Mouse (Mus musculus): ENCODE measurements around the gene Atad2b. TPM values are rescaled to one million over a fixed set of nuclear protein-coding genes. Genes with fewer than 3 reads are reported as not detected.

Gene Atad2b
- polyA plus RNA-seq, 1 experiment, result 25.5 TPM

DNA sequence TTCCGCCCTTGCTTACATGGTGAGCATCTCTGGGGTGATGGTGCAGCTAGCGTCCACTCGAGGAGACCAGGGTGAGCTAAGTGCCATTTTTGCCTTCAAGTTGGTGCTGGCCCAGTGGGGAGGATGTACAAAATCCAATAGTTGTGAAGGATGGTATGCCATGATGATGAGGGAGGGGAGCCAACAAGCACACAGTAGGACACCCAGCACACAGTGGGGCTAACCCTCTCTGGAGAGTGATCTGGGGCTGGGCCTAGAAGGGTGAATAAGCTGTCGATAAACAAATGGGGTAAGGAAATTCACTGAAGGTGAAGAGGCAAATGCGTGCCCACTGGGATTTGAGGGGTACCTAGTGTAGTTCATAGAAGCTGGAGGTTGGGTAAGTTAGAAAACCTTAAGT is 167.6 kb downstream of the Atad2b start:
- Histone ChIP-seq H3K36me3 (ENCODE audit: control insufficient read depth, insufficient read depth, low read length) (no peaks in the 10 kb centered on the region), H3K27me3 (ENCODE audit: control insufficient read depth, insufficient read depth, low read length) (no peaks in the 10 kb centered on the region), H3K4me3 (ENCODE audit: control insufficient read depth, insufficient read depth, low read length) (no peak overlapping the region), H3K27ac (ENCODE audit: control insufficient read depth, insufficient read depth, low read length) (no peak overlapping the region), H3K4me1 (replicated peaks; ENCODE audit: control insufficient read depth, insufficient read depth, low read length) (no peaks in the 10 kb centered on the region)
- DNase-seq, result no peak
- no peak for TF ChIP-seq CTCF (IDR thresholded peaks at IDR 0.05; ENCODE audit: borderline replicate concordance, control insufficient read depth, extremely low read depth, insufficient read depth, low read length, poor library complexity)
- 95% methylated on average over 5 of the region's 5 CpGs for WGBS

DNA sequence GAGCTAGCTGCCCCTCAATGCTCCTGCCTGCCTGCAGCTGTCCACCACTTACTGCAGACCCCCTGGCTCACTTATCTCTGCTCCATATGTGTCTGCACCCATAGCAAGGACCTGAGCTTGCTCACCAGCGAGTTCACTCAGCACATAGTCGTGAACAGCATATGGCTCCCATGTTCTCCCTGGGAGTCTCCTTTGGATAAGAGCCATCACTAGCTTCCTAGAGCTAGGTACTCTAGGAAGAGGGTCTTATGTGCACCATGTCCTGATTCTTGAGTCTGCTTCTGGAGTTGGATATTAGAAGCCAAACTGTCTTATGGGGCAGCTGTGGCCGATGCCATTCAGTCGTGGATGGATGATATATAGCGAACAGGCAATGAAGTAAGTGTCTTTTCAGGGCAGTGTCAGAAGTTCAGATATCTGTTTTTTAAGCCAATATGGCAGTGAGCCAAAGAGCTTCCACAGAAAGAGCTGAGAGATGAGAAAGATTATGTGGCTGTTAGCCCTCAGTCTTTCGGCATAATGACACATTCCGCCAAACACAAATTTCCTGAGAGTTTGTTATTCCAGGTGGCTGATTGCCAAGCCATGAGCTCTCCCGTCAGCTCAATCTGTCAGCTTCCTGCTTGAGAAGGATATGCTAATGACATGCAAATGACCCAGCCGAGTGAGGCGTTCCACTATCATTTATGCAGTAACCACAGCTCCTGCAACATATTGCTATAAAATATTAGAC is 170.8 kb downstream of the Atad2b start:
- DNase-seq, result no peak

DNA sequence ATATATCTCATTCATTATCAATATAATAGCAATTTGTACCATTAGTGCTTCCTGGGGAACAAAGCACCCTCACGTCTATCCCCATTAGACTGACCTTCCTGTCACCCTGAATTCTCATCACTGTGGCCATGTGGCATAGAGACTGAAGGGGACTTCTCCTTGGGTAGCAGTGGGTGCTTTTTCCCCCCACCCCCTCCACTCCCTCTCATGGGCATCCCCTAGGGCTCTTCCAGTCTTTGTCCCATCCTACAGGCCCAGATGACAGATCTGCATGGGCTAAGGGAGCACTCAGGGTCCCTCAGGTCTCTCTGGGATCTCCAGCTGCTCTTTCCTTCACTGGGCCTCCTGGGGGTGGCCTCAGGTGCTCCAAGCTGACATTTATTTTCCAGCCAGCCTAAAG is 171.5 kb downstream of the Atad2b start:
- TF ChIP-seq CTCF (IDR thresholded peaks at IDR 0.05; ENCODE audit: borderline replicate concordance, control insufficient read depth, extremely low read depth, insufficient read depth, low read length, poor library complexity) (no peak), POLR2A (IDR thresholded peaks at IDR 0.05; ENCODE audit: control insufficient read depth, extremely low read depth, insufficient read depth, low read length, poor library complexity) (no peak)
- DNase-seq, result no peak
- Histone ChIP-seq H3K27ac (ENCODE audit: control insufficient read depth, insufficient read depth, low read length) (no peak overlapping the region), H3K4me3 (ENCODE audit: control insufficient read depth, insufficient read depth, low read length) (no peak overlapping the region), H3K4me1 (replicated peaks; ENCODE audit: control insufficient read depth, insufficient read depth, low read length) (no peaks in the 10 kb centered on the region), H3K36me3 (ENCODE audit: control insufficient read depth, insufficient read depth, low read length) (no peaks in the 10 kb centered on the region), H3K27me3 (ENCODE audit: control insufficient read depth, insufficient read depth, low read length) (no peaks in the 10 kb centered on the region)
- WGBS, result 58% methylated on average over 1 of the region's 1 CpGs

More for the DNA sequence above, 170.8 kb downstream of the Atad2b start:
- TF ChIP-seq POLR2A (IDR thresholded peaks at IDR 0.05; ENCODE audit: control insufficient read depth, extremely low read depth, insufficient read depth, low read length, poor library complexity) (no peak), CTCF (IDR thresholded peaks at IDR 0.05; ENCODE audit: borderline replicate concordance, control insufficient read depth, extremely low read depth, insufficient read depth, low read length, poor library complexity) (no peak)
- Histone ChIP-seq H3K27me3 (ENCODE audit: control insufficient read depth, insufficient read depth, low read length) (no peaks in the 10 kb centered on the region), H3K36me3 (ENCODE audit: control insufficient read depth, insufficient read depth, low read length) (no peaks in the 10 kb centered on the region), H3K4me1 (replicated peaks; ENCODE audit: control insufficient read depth, insufficient read depth, low read length) (no peaks in the 10 kb centered on the region), H3K27ac (ENCODE audit: control insufficient read depth, insufficient read depth, low read length) (no peak overlapping the region), H3K4me3 (ENCODE audit: control insufficient read depth, insufficient read depth, low read length) (no peak overlapping the region)
- whole genome bisulfite sequencing, result 48% methylated on average over 10 of the region's 10 CpGs

Other genes with a start within 250 kb of the Atad2b start
- 0.18 and 0.32 TPM in 2 replicates for gene Fam228a, start 178.9 kb upstream of the Atad2b start, polyA plus RNA-seq (2012; rRNA removed)
- 0.32 and 0.80 TPM in 2 replicates for gene Pfn4, start 148.3 kb upstream of the Atad2b start, polyA plus RNA-seq (2012; rRNA removed)
- 0.71 and 0.99 TPM in 2 replicates for gene Fam228b, start 148.1 kb upstream of the Atad2b start, polyA plus RNA-seq (2012; rRNA removed)
- gene Sf3b6, start 99.8 kb upstream of the Atad2b start, polyA plus RNA-seq (2012; rRNA removed), result 134 and 153 TPM in 2 replicates
- 1.7 and 3.7 TPM in 2 replicates for gene Fkbp1b, start 75.8 kb upstream of the Atad2b start, polyA plus RNA-seq (2012; rRNA removed)
- gene Wdcp, start 74.0 kb upstream of the Atad2b start, polyA plus RNA-seq (2012; rRNA removed), result 9.8 and 10.9 TPM in 2 replicates
- gene Mfsd2b, start 43.0 kb upstream of the Atad2b start, polyA plus RNA-seq (2012; rRNA removed), result 2.3 and 2.7 TPM in 2 replicates
- gene Ubxn2a, start 9.6 kb upstream of the Atad2b start, polyA plus RNA-seq (2012; rRNA removed), result 3.3 and 5.9 TPM in 2 replicates